Mouse (Mus musculus) heart, adult 18-20 months (tissue): ENCODE data around the gene Ivns1abp. TPM values are rescaled to one million over a fixed set of nuclear protein-coding genes. Genes with fewer than 3 reads are reported as not detected.
"Not testable (repeated sequence)": the region's sequence is repeated elsewhere in the genome, so short reads cannot be mapped to it uniquely, and the experiment has no call there.

Experiments
- DNase-seq, 2 experiments: peaks; one replicate each; pipeline ENCODE4 v3.0.0; 2021 to 2022; ENCODE audit warnings: mixed read lengths in 1 of 2
- total RNA-seq, 2 experiments: library from RNA; stranded (reverse); gene quantifications; 2 replicates each; pipeline ENCODE4 v1.2.3; 2021

Ivns1abp gene
- total RNA-seq, 2 experiments from 2014 or later: 867 to 929 TPM

- DNase-seq: peak; percentile 61 to 69
Measured at GRCm38 (mm10) chr1:151341321-151342044, 2.8 kb upstream of the Ivns1abp start.

- no peak for DNase-seq
Measured at GRCm38 (mm10) chr1:151342311-151342710, 2.0 kb upstream of the Ivns1abp start.

- peak; percentile 74 to 80 for DNase-seq
Measured at GRCm38 (mm10) chr1:151342968-151343367, 1.3 kb upstream of the Ivns1abp start.

- DNase-seq: peak in 1 of 2 experiments; percentile 48
Measured at GRCm38 (mm10) chr1:151343571-151344282, 550 bp upstream of the Ivns1abp start.

GRCm38 (mm10) chr1:151345109-151345862 lies 1.0 kb downstream of the Ivns1abp start:
- peak; percentile 97 to 98 for DNase-seq

- DNase-seq: no peak
Measured at GRCm38 (mm10) chr1:151345863-151346195, 1.6 kb downstream of the Ivns1abp start.

- no peak for DNase-seq
Measured at GRCm38 (mm10) chr1:151346681-151347127, 2.4 kb downstream of the Ivns1abp start.

GRCm38 (mm10) chr1:151348293-151348692 lies 4.0 kb downstream of the Ivns1abp start:
- not testable (repeated sequence) for DNase-seq

GRCm38 (mm10) chr1:151352911-151353310 lies 8.6 kb downstream of the Ivns1abp start:
- peak in 1 of 2 experiments; percentile 27 for DNase-seq

GRCm38 (mm10) chr1:151355994-151356393 lies 11.7 kb downstream of the Ivns1abp start:
- DNase-seq: no peak

GRCm38 (mm10) chr1:151359374-151359773 lies 15.1 kb downstream of the Ivns1abp start:
- DNase-seq: no peak

GRCm38 (mm10) chr1:151366944-151367605 lies 22.8 kb downstream of the Ivns1abp start:
- no peak for DNase-seq

- no peak for DNase-seq
Measured at GRCm38 (mm10) chr1:151367721-151368324, 23.5 kb downstream of the Ivns1abp start.

- DNase-seq: no peak
Measured at GRCm38 (mm10) chr1:151368444-151368843, 24.2 kb downstream of the Ivns1abp start.

- no peak for DNase-seq
Measured at GRCm38 (mm10) chr1:151370573-151370972, 26.3 kb downstream of the Ivns1abp start.

GRCm38 (mm10) chr1:151371543-151371942 lies 27.3 kb downstream of the Ivns1abp start:
- DNase-seq: peak in 1 of 2 experiments; percentile 30

- no peak for DNase-seq
Measured at GRCm38 (mm10) chr1:151372823-151373222, 28.5 kb downstream of the Ivns1abp start.

- DNase-seq: no peak
Measured at GRCm38 (mm10) chr1:151377353-151377752, 33.1 kb downstream of the Ivns1abp start.

GRCm38 (mm10) chr1:151390029-151390428 lies 45.8 kb downstream of the Ivns1abp start:
- DNase-seq: peak; percentile 18 to 51

- DNase-seq: no peak
Measured at GRCm38 (mm10) chr1:151409827-151410226, 65.5 kb downstream of the Ivns1abp start.
